Mouse (Mus musculus): ENCODE data around the gene Tenm4. TPM values are rescaled to one million over a fixed set of nuclear protein-coding genes. Genes with fewer than 3 reads are reported as not detected.

Tenm4 gene
- total RNA-seq, 1 experiment: 38.9 TPM

DNA sequence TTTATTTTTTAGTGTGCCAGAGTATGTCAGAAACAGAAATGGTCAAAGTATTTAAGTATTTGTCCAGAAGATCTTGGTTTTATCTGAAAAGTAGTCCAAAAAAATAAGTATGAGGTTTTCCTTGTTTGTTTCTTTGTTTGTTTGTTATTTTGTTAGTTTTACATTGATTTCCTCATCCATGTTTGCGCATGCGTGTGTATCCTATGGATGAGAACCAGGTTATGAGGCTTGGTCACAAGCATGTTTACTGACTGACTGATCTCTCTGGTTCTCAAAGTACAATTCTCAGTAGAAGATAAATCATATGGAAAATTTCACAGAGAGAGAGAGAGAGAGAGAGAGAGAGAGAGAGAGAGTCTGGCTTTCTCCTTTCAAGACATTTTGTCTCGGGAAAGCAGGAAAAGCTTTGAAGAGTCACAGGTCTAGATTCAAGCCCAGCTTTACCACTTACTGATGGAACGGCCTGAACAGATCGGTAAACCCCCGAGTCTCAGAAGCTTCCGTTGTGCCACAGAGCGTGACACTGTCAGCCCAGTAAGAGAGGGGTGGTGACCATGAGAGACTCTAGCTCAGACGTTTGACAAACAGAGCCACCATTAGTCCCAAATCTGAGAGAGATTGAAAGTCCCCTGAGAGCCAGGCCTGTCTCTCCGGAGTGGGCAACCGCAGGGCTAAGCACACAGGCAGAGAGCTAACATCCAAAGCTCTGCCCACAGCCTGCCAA is 487.0 kb downstream of the Tenm4 start:
- Histone ChIP-seq H3K9ac (ENCODE audit: insufficient read depth, low read depth, low read length, poor library complexity, severe bottlenecking) (no peak overlapping the region), H3K4me3 (ENCODE audit: insufficient read depth in 1 of 2, low read depth in 1 of 2, low read length in 2 of 2, poor library complexity in 1 of 2, severe bottlenecking in 1 of 2) (no peak overlapping the region), H3K4me1 (ENCODE audit: control insufficient read depth in 2 of 2, insufficient read depth in 2 of 2, low read length in 2 of 2, poor library complexity in 1 of 2) (peaks cover 0 to 14% of the 10 kb centered on the region in 2 experiments; a peak in 3 of 4 replicates), H3K36me3 (ENCODE audit: control insufficient read depth, insufficient read depth, low read length, poor library complexity, severe bottlenecking) (no peaks in the 10 kb centered on the region), H3K27ac (ENCODE audit: insufficient read depth, low read depth, low read length, poor library complexity, severe bottlenecking) (no peak overlapping the region), H3K9me3 (ENCODE audit: control insufficient read depth, insufficient read depth, low read depth, low read length) (no peaks in the 10 kb centered on the region)
- in situ Hi-C loops (cut with MboI; ENCODE audit: low sequenced_read_pairs in 2 of 2, unreplicated experiment in 2 of 2): no loop called here
- no peak for DNase-seq (ENCODE audit: low read depth, low spot score)
- TF ChIP-seq MAFK (IDR thresholded peaks at IDR 0.05; ENCODE audit: insufficient read depth, low read depth, low read length): no peak
- TF ChIP-seq ZC3H11A (IDR thresholded peaks at IDR 0.05; ENCODE audit: borderline replicate concordance, low read depth, low read length): no peak
- no peak for TF ChIP-seq CHD2 (IDR thresholded peaks at IDR 0.05; ENCODE audit: low read depth, low read length)
- no peak for TF ChIP-seq HCFC1 (IDR thresholded peaks at IDR 0.05; ENCODE audit: borderline replicate concordance, insufficient read depth, low read length)
- no peak for TF ChIP-seq ZNF384 (IDR thresholded peaks at IDR 0.05; ENCODE audit: low read depth, low read length)

DNA sequence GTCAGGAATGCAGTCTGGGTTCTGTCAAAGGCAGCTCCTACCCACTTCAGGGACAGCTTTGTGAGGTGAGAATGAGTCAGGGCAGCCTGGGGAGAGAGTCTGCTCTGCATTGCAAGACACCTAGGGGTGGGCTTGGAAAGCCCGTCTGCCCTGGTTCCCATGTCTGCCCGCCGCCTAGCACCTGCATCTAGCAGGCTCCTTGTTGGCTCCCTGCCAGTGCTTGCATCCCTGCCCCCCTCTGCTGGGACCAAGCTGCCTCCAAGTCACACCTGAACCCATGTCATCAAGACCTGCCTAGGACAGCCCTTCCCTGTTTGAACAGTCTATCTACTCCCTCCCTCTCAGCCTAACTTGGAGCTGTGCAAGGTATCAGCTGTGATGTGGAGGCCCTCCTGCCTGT is 489.9 kb downstream of the Tenm4 start:
- H3K9me3 ChIP-seq (ENCODE audit: control insufficient read depth, insufficient read depth, low read depth, low read length): no peaks in the 10 kb centered on the region
- no peak overlapping the region for H3K27ac ChIP-seq (ENCODE audit: insufficient read depth, low read depth, low read length, poor library complexity, severe bottlenecking)
- H3K4me1 ChIP-seq (ENCODE audit: control insufficient read depth in 2 of 2, insufficient read depth in 2 of 2, low read length in 2 of 2, poor library complexity in 1 of 2): peaks cover 0 to 6% of the 10 kb centered on the region in 2 experiments; a peak in 2 of 4 replicates
- no peak overlapping the region for H3K4me3 ChIP-seq (ENCODE audit: insufficient read depth in 1 of 2, low read depth in 1 of 2, low read length in 2 of 2, poor library complexity in 1 of 2, severe bottlenecking in 1 of 2)
- no peaks in the 10 kb centered on the region for H3K36me3 ChIP-seq (ENCODE audit: control insufficient read depth, insufficient read depth, low read length, poor library complexity, severe bottlenecking)
- no peak for DNase-seq (ENCODE audit: low read depth, low spot score)
- H3K9ac ChIP-seq (ENCODE audit: insufficient read depth, low read depth, low read length, poor library complexity, severe bottlenecking): no peak overlapping the region
- in situ Hi-C loops (cut with MboI; ENCODE audit: low sequenced_read_pairs in 2 of 2, unreplicated experiment in 2 of 2): no loop called here
- TF ChIP-seq ZNF384 (IDR thresholded peaks at IDR 0.05; ENCODE audit: low read depth, low read length): no peak
- TF ChIP-seq HCFC1 (IDR thresholded peaks at IDR 0.05; ENCODE audit: borderline replicate concordance, insufficient read depth, low read length): no peak
- no peak for TF ChIP-seq MAFK (IDR thresholded peaks at IDR 0.05; ENCODE audit: insufficient read depth, low read depth, low read length)
- no peak for TF ChIP-seq CHD2 (IDR thresholded peaks at IDR 0.05; ENCODE audit: low read depth, low read length)

- Histone ChIP-seq H3K9ac (ENCODE audit: insufficient read depth, low read depth, low read length, poor library complexity, severe bottlenecking) (no peak overlapping the region), H3K4me1 (ENCODE audit: control insufficient read depth in 2 of 2, insufficient read depth in 2 of 2, low read length in 2 of 2, poor library complexity in 1 of 2) (peaks cover 0 to 3% of the 10 kb centered on the region in 2 experiments; a peak in 1 of 4 replicates), H3K36me3 (ENCODE audit: control insufficient read depth, insufficient read depth, low read length, poor library complexity, severe bottlenecking) (no peaks in the 10 kb centered on the region), H3K4me3 (ENCODE audit: insufficient read depth in 1 of 2, low read depth in 1 of 2, low read length in 2 of 2, poor library complexity in 1 of 2, severe bottlenecking in 1 of 2) (no peak overlapping the region), H3K27ac (ENCODE audit: insufficient read depth, low read depth, low read length, poor library complexity, severe bottlenecking) (no peak overlapping the region), H3K9me3 (ENCODE audit: control insufficient read depth, insufficient read depth, low read depth, low read length) (no peaks in the 10 kb centered on the region)
- in situ Hi-C loops (cut with MboI; ENCODE audit: low sequenced_read_pairs in 2 of 2, unreplicated experiment in 2 of 2): no loop called here
- TF ChIP-seq HCFC1 (IDR thresholded peaks at IDR 0.05; ENCODE audit: borderline replicate concordance, insufficient read depth, low read length): no peak
- no peak for TF ChIP-seq ZC3H11A (IDR thresholded peaks at IDR 0.05; ENCODE audit: borderline replicate concordance, low read depth, low read length)
- no peak for TF ChIP-seq MAFK (IDR thresholded peaks at IDR 0.05; ENCODE audit: insufficient read depth, low read depth, low read length)
- TF ChIP-seq ZNF384 (IDR thresholded peaks at IDR 0.05; ENCODE audit: low read depth, low read length): no peak
- TF ChIP-seq CHD2 (IDR thresholded peaks at IDR 0.05; ENCODE audit: low read depth, low read length): no peak
- no peak for DNase-seq (ENCODE audit: low read depth, low spot score)
These were observed 490.5 kb downstream of the Tenm4 start for GRCm38 (mm10) chr7:96661352-96662169.

- in situ Hi-C loops (cut with MboI; ENCODE audit: low sequenced_read_pairs in 2 of 2, unreplicated experiment in 2 of 2): no loop called here
- H3K9ac ChIP-seq (ENCODE audit: insufficient read depth, low read depth, low read length, poor library complexity, severe bottlenecking): no peak overlapping the region
- no peak overlapping the region for H3K4me3 ChIP-seq (ENCODE audit: insufficient read depth in 1 of 2, low read depth in 1 of 2, low read length in 2 of 2, poor library complexity in 1 of 2, severe bottlenecking in 1 of 2)
- no peaks in the 10 kb centered on the region for H3K4me1 ChIP-seq (ENCODE audit: control insufficient read depth in 2 of 2, insufficient read depth in 2 of 2, low read length in 2 of 2, poor library complexity in 1 of 2)
- TF ChIP-seq ZNF384 (IDR thresholded peaks at IDR 0.05; ENCODE audit: low read depth, low read length) (no peak), MAFK (IDR thresholded peaks at IDR 0.05; ENCODE audit: insufficient read depth, low read depth, low read length) (no peak), CHD2 (IDR thresholded peaks at IDR 0.05; ENCODE audit: low read depth, low read length) (no peak), ZC3H11A (IDR thresholded peaks at IDR 0.05; ENCODE audit: borderline replicate concordance, low read depth, low read length) (no peak), HCFC1 (IDR thresholded peaks at IDR 0.05; ENCODE audit: borderline replicate concordance, insufficient read depth, low read length) (no peak)
- DNase-seq (ENCODE audit: low read depth, low spot score): no peak
- H3K9me3 ChIP-seq (ENCODE audit: control insufficient read depth, insufficient read depth, low read depth, low read length): no peaks in the 10 kb centered on the region
- no peak overlapping the region for H3K27ac ChIP-seq (ENCODE audit: insufficient read depth, low read depth, low read length, poor library complexity, severe bottlenecking)
- H3K36me3 ChIP-seq (ENCODE audit: control insufficient read depth, insufficient read depth, low read length, poor library complexity, severe bottlenecking): no peaks in the 10 kb centered on the region
These were observed 492.3 kb downstream of the Tenm4 start for GRCm38 (mm10) chr7:96663336-96663735.
